Mouse (Mus musculus): Measurements from ENCODE around the gene Rcan1. TPM values are rescaled to one million over a fixed set of nuclear protein-coding genes. Genes with fewer than 3 reads are reported as not detected.
"Not testable (repeated sequence)": the region's sequence is repeated elsewhere in the genome, so short reads cannot be mapped to it uniquely, and the experiment has no call there.

Rcan1 gene
- polyA plus RNA-seq, 1 experiment from 2014 or later = 37.4 TPM

- H3K4me2 ChIP-seq (ENCODE audit: low read depth, low read length, severe bottlenecking) = no peak overlapping the region
- no peaks in the 10 kb centered on the region for H3K27me3 ChIP-seq (ENCODE audit: control insufficient read depth, insufficient read depth, low read length)
- H3K9ac ChIP-seq (ENCODE audit: low read length) = no peak overlapping the region
- H3K27ac ChIP-seq (ENCODE audit: low read depth, low read length) = no peak overlapping the region
- DNase-seq (ENCODE audit: low spot score) (no peak), ATAC-seq (replicated peaks; ENCODE audit: low FRiP score) (no peak)
- H3K4me1 ChIP-seq (replicated peaks; ENCODE audit: control insufficient read depth, insufficient read depth, low read length) = peaks cover 6% of the 10 kb centered on the region; the same call in 1 of the 2 replicates
- no peaks in the 10 kb centered on the region for H3K36me3 ChIP-seq (ENCODE audit: control insufficient read depth, insufficient read depth, low read length)
- WGBS = 69% methylated on average over 13 of the region's 13 CpGs
- H3K4me3 ChIP-seq (ENCODE audit: low read depth, low read length) = no peak overlapping the region
- H3K9me3 ChIP-seq (ENCODE audit: control insufficient read depth, low read length) = no peaks in the 10 kb centered on the region
Measured at GRCm38 (mm10) chr16:92421147-92421934, 49.3 kb downstream of the Rcan1 start.

- Histone ChIP-seq H3K4me3 (ENCODE audit: low read depth, low read length) (no peak overlapping the region), H3K9me3 (ENCODE audit: control insufficient read depth, low read length) (no peaks in the 10 kb centered on the region), H3K4me1 (replicated peaks; ENCODE audit: control insufficient read depth, insufficient read depth, low read length) (no peaks in the 10 kb centered on the region), H3K27me3 (ENCODE audit: control insufficient read depth, insufficient read depth, low read length) (no peaks in the 10 kb centered on the region), H3K9ac (ENCODE audit: low read length) (no peak overlapping the region), H3K27ac (ENCODE audit: low read depth, low read length) (no peak overlapping the region), H3K36me3 (ENCODE audit: control insufficient read depth, insufficient read depth, low read length) (no peaks in the 10 kb centered on the region), H3K4me2 (ENCODE audit: low read depth, low read length, severe bottlenecking) (no peak overlapping the region)
- WGBS = 87% methylated on average over 5 of the region's 5 CpGs
- DNase-seq (ENCODE audit: low spot score) (no peak), ATAC-seq (replicated peaks; ENCODE audit: low FRiP score) (no peak)
Measured at GRCm38 (mm10) chr16:92420641-92421040, 50.0 kb downstream of the Rcan1 start.

- Histone ChIP-seq H3K27me3 (ENCODE audit: control insufficient read depth, insufficient read depth, low read length) (no peaks in the 10 kb centered on the region), H3K4me3 (ENCODE audit: low read depth, low read length) (no peak overlapping the region), H3K9ac (ENCODE audit: low read length) (no peak overlapping the region), H3K36me3 (ENCODE audit: control insufficient read depth, insufficient read depth, low read length) (no peaks in the 10 kb centered on the region), H3K4me2 (ENCODE audit: low read depth, low read length, severe bottlenecking) (no peak overlapping the region), H3K27ac (ENCODE audit: low read depth, low read length) (no peak overlapping the region), H3K4me1 (replicated peaks; ENCODE audit: control insufficient read depth, insufficient read depth, low read length) (no peaks in the 10 kb centered on the region), H3K9me3 (ENCODE audit: control insufficient read depth, low read length) (no peaks in the 10 kb centered on the region)
- DNase-seq (ENCODE audit: low spot score) = no peak
- 94% methylated on average over 12 of the region's 12 CpGs for WGBS
- no peak for ATAC-seq (replicated peaks; ENCODE audit: low FRiP score)
Measured at GRCm38 (mm10) chr16:92419099-92419498, 51.6 kb downstream of the Rcan1 start.

GRCm38 (mm10) chr16:92417267-92417666, 53.4 kb downstream of the Rcan1 start:
- DNase-seq (ENCODE audit: low spot score) (no peak), ATAC-seq (replicated peaks; ENCODE audit: low FRiP score) (no peak)
- H3K4me3 ChIP-seq (ENCODE audit: low read depth, low read length) = no peak overlapping the region
- no peak overlapping the region for H3K9ac ChIP-seq (ENCODE audit: low read length)
- H3K36me3 ChIP-seq (ENCODE audit: control insufficient read depth, insufficient read depth, low read length) = no peaks in the 10 kb centered on the region
- H3K4me1 ChIP-seq (replicated peaks; ENCODE audit: control insufficient read depth, insufficient read depth, low read length) = peaks cover 7% of the 10 kb centered on the region
- 94% methylated on average over 2 of the region's 2 CpGs for WGBS
- H3K9me3 ChIP-seq (ENCODE audit: control insufficient read depth, low read length) = no peaks in the 10 kb centered on the region
- H3K27me3 ChIP-seq (ENCODE audit: control insufficient read depth, insufficient read depth, low read length) = no peaks in the 10 kb centered on the region
- no peak overlapping the region for H3K4me2 ChIP-seq (ENCODE audit: low read depth, low read length, severe bottlenecking)
- no peak overlapping the region for H3K27ac ChIP-seq (ENCODE audit: low read depth, low read length)

- no peak overlapping the region for H3K4me3 ChIP-seq (ENCODE audit: low read depth, low read length)
- H3K36me3 ChIP-seq (ENCODE audit: control insufficient read depth, insufficient read depth, low read length) = no peaks in the 10 kb centered on the region
- no peak overlapping the region for H3K27ac ChIP-seq (ENCODE audit: low read depth, low read length)
- H3K4me1 ChIP-seq (replicated peaks; ENCODE audit: control insufficient read depth, insufficient read depth, low read length) = peaks cover 9% of the 10 kb centered on the region
- no peak for DNase-seq (ENCODE audit: low spot score)
- H3K9me3 ChIP-seq (ENCODE audit: control insufficient read depth, low read length) = no peaks in the 10 kb centered on the region
- no peak for ATAC-seq (replicated peaks; ENCODE audit: low FRiP score)
- H3K27me3 ChIP-seq (ENCODE audit: control insufficient read depth, insufficient read depth, low read length) = no peaks in the 10 kb centered on the region
- no peak overlapping the region for H3K9ac ChIP-seq (ENCODE audit: low read length)
- no peak overlapping the region for H3K4me2 ChIP-seq (ENCODE audit: low read depth, low read length, severe bottlenecking)
- 59% methylated on average over 7 of the region's 7 CpGs for WGBS
Measured at GRCm38 (mm10) chr16:92415702-92416118, 55.0 kb downstream of the Rcan1 start.

GRCm38 (mm10) chr16:92415038-92415437, 55.6 kb downstream of the Rcan1 start:
- H3K9ac ChIP-seq (ENCODE audit: low read length); H3K36me3 ChIP-seq (ENCODE audit: control insufficient read depth, insufficient read depth, low read length); H3K27ac ChIP-seq (ENCODE audit: low read depth, low read length); H3K4me3 ChIP-seq (ENCODE audit: low read depth, low read length); H3K9me3 ChIP-seq (ENCODE audit: control insufficient read depth, low read length); H3K27me3 ChIP-seq (ENCODE audit: control insufficient read depth, insufficient read depth, low read length); H3K4me1 ChIP-seq (replicated peaks; ENCODE audit: control insufficient read depth, insufficient read depth, low read length); DNase-seq (ENCODE audit: low spot score); ATAC-seq (replicated peaks; ENCODE audit: low FRiP score); H3K4me2 ChIP-seq (ENCODE audit: low read depth, low read length, severe bottlenecking): not testable (repeated sequence)
- 58% methylated on average over 6 of the region's 6 CpGs for WGBS

GRCm38 (mm10) chr16:92412888-92413287, 57.8 kb downstream of the Rcan1 start:
- Histone ChIP-seq H3K4me3 (ENCODE audit: low read depth, low read length) (no peak overlapping the region), H3K4me2 (ENCODE audit: low read depth, low read length, severe bottlenecking) (no peak overlapping the region), H3K36me3 (ENCODE audit: control insufficient read depth, insufficient read depth, low read length) (no peaks in the 10 kb centered on the region), H3K4me1 (replicated peaks; ENCODE audit: control insufficient read depth, insufficient read depth, low read length) (peaks cover 9% of the 10 kb centered on the region), H3K9ac (ENCODE audit: low read length) (peak overlapping the region; percentile 0; the same call in 1 of the 2 replicates), H3K27me3 (ENCODE audit: control insufficient read depth, insufficient read depth, low read length) (no peaks in the 10 kb centered on the region), H3K9me3 (ENCODE audit: control insufficient read depth, low read length) (no peaks in the 10 kb centered on the region), H3K27ac (ENCODE audit: low read depth, low read length) (peak overlapping the region; percentile 46; the same call in 1 of the 2 replicates)
- 17% methylated on average over 7 of the region's 7 CpGs for WGBS
- ATAC-seq (replicated peaks; ENCODE audit: low FRiP score) = no peak
- DNase-seq (ENCODE audit: low spot score) = no peak

- no peaks in the 10 kb centered on the region for H3K27me3 ChIP-seq (ENCODE audit: control insufficient read depth, insufficient read depth, low read length)
- no peak for DNase-seq (ENCODE audit: low spot score)
- peaks cover 9% of the 10 kb centered on the region for H3K4me1 ChIP-seq (replicated peaks; ENCODE audit: control insufficient read depth, insufficient read depth, low read length)
- 0 out of 2 replicates have a peak overlapping the region, but pooled peaks have one; percentile 46 for H3K27ac ChIP-seq (ENCODE audit: low read depth, low read length)
- no peaks in the 10 kb centered on the region for H3K9me3 ChIP-seq (ENCODE audit: control insufficient read depth, low read length)
- H3K36me3 ChIP-seq (ENCODE audit: control insufficient read depth, insufficient read depth, low read length) = no peaks in the 10 kb centered on the region
- H3K4me2 ChIP-seq (ENCODE audit: low read depth, low read length, severe bottlenecking) = no peak overlapping the region
- H3K4me3 ChIP-seq (ENCODE audit: low read depth, low read length) = no peak overlapping the region
- no peak overlapping the region; the same call in 1 of the 2 replicates for H3K9ac ChIP-seq (ENCODE audit: low read length)
- 76% methylated on average over 19 of the region's 19 CpGs for WGBS
- ATAC-seq (replicated peaks; ENCODE audit: low FRiP score) = peak; percentile 51; the same call in 1 of the 2 replicates
Measured at GRCm38 (mm10) chr16:92411981-92412706, 58.5 kb downstream of the Rcan1 start.
